Mouse (Mus musculus) liver, embryonic 14.5 days (tissue): ENCODE measurements around the gene Igf1r. TPM values are rescaled to one million over a fixed set of nuclear protein-coding genes. Genes with fewer than 3 reads are reported as not detected.
A peak's percentile ranks its signal among the peaks of the same experiment; 100 is the strongest.

Source experiments
- ATAC-seq: fragments of 200-750 bp; cut with Nextera tagmentation; 2 replicates; pipeline ENCODE4 v1.8.0; 2017; ENCODE audit warnings: moderate number of reproducible peaks, mild to moderate bottlenecking, moderate library complexity; ENCODE audit not compliant: insufficient read depth
- DNase-seq, 3 experiments: peaks; one replicate each; pipeline ENCODE4 v3.0.0-alpha.2; 2012 to 2013; ENCODE audit warnings: low read depth in 3 of 3, low spot score in 3 of 3
- H3K27ac ChIP-seq: fragments of 300-500 bp; sonication (generic); 2 replicates; pipeline ENCODE4 v1.5.1; 2014; ENCODE audit warnings: moderate library complexity, mild to moderate bottlenecking, control low read depth, inconsistent platforms
- H3K27me3 ChIP-seq: fragments of 300-500 bp; sonication (generic); 2 replicates; pipeline ENCODE4 v1.6.1; 2014; ENCODE audit warnings: mild to moderate bottlenecking, low read length, moderate library complexity; ENCODE audit not compliant: control insufficient read depth, insufficient read depth
- H3K36me3 ChIP-seq: fragments of 300-500 bp; sonication (generic); replicated peaks from 2 replicates; pipeline ENCODE4 v1.6.1; 2014; ENCODE audit warnings: low read depth; ENCODE audit not compliant: control insufficient read depth, insufficient read depth
- H3K4me1 ChIP-seq, 2 experiments: fragments of 200-500 bp in 1 of 2; fragments of 300-500 bp in 1 of 2; sonication (generic) in 1 of 2; replicated peaks; 2 replicates each; pipeline ENCODE4 v1.6.1; 2012 to 2014; ENCODE audit warnings: antibody characterized with exemption in 1 of 2, inconsistent platforms in 1 of 2, low read length in 1 of 2; ENCODE audit not compliant: control insufficient read depth in 2 of 2, insufficient read depth in 2 of 2
- H3K4me2 ChIP-seq: fragments of 300-500 bp; sonication (generic); 2 replicates; pipeline ENCODE4 v1.6.1; 2014; ENCODE audit warnings: low read depth, mild to moderate bottlenecking, control low read depth, moderate library complexity
- H3K4me3 ChIP-seq, 2 experiments: fragments of 200-500 bp in 1 of 2; fragments of 300-500 bp in 1 of 2; sonication (generic) in 1 of 2; 2 replicates each; pipeline ENCODE4 v1.5.1; 2012 to 2014; ENCODE audit warnings: low read depth in 2 of 2, low read length in 2 of 2, mild to moderate bottlenecking in 2 of 2, control low read depth in 1 of 2, inconsistent platforms in 1 of 2, moderate library complexity in 1 of 2; ENCODE audit not compliant: insufficient read depth in 1 of 2
- H3K9ac ChIP-seq: fragments of 300-500 bp; sonication (generic); replicated peaks from 2 replicates; pipeline ENCODE4 v1.6.1; 2014; ENCODE audit warnings: mild to moderate bottlenecking, control low read depth, moderate library complexity
- H3K9me3 ChIP-seq: fragments of 300-500 bp; sonication (generic); 2 replicates; pipeline ENCODE4 v1.6.1; 2016; ENCODE audit warnings: low read length, mixed read lengths; ENCODE audit not compliant: control insufficient read depth
- CTCF ChIP-seq: IDR thresholded peaks from 2 replicates; pipeline ENCODE4 v1.5.1; 2016; ENCODE audit warnings: antibody characterized with exemption, low read depth, control low read depth
- EP300 ChIP-seq: IDR thresholded peaks from 2 replicates; pipeline ENCODE4 v1.6.1; 2016; ENCODE audit warnings: antibody characterized with exemption, low read depth
- WGBS: fragments of 180-500 bp; shearing (Covaris S2); extraction: QIAGEN DNeasy Blood & Tissue Kit; methylation state at CpG from one replicate; pipeline ENCODE4 v1.1.7; 2014; ENCODE audit not compliant: insufficient replicate concordance; 5-methylcytosine and 5-hydroxymethylcytosine counted together
- polyA plus RNA-seq, 2 experiments: library from polyadenylated mRNA; depleted of rRNA in 1 of 2; stranded (reverse) in 1 of 2; unstranded in 1 of 2; fragments of >200 nt; fragmentation: Nextera tagmentation in 1 of 2; extraction: Ambion mirVana in 1 of 2; gene quantifications; 2 replicates each; pipeline versions ENCODE4 v1.2.1 to v1.2.3; 2012 to 2014

Gene Igf1r
- 2.1 and 2.5 TPM in 2 replicates for polyA plus RNA-seq (2012; rRNA removed)
- 2.3 and 2.7 TPM in 2 replicates for polyA plus RNA-seq (2014; fragmentation: Nextera tagmentation; extraction: Ambion mirVana)

GRCm38 (mm10) chr7:67952777-67953700 lies at the start of gene Igf1r:
TSS of gene Igf1r (plus strand) at chr7:67952827.
- TF ChIP-seq CTCF (peak; percentile 39), EP300 (no peak)
- under 1% methylated on average over 62 of the region's 62 CpGs for WGBS
- Histone ChIP-seq H3K4me1 (peaks cover 0 to 23% of the 10 kb centered on the region in 2 experiments; a peak in 3 of 4 replicates), H3K4me3 (peak within 1 kb of the TSS; percentile 73 to 82), H3K36me3 (no peaks in the 10 kb centered on the region), H3K27ac (peak within 1 kb of the TSS; percentile 33), H3K9ac (peak within 1 kb of the TSS; percentile 74), H3K9me3 (no peaks in the 10 kb centered on the region), H3K4me2 (peak within 1 kb of the TSS; percentile 90), H3K27me3 (peaks cover 4% of the 10 kb centered on the region)
- DNase-seq (peak in 1 of 3 experiments; percentile 56), ATAC-seq (no peak)

- ATAC-seq (no peak), DNase-seq (no peak)
- no peaks in the 10 kb centered on the region for H3K9me3 ChIP-seq
- no peaks in the 10 kb centered on the region for H3K27me3 ChIP-seq
- H3K36me3 ChIP-seq: no peaks in the 10 kb centered on the region
- H3K4me3 ChIP-seq: no peak overlapping the region
- H3K4me1 ChIP-seq: no peaks in the 10 kb centered on the region
- H3K9ac ChIP-seq: no peak overlapping the region
- WGBS: 40% methylated on average over 2 of the region's 2 CpGs
- no peak overlapping the region for H3K27ac ChIP-seq
- H3K4me2 ChIP-seq: no peak overlapping the region
- TF ChIP-seq EP300 (no peak), CTCF (no peak)
These were observed 46.3 kb upstream of the Igf1r start for GRCm38 (mm10) chr7:67906358-67906757.

GRCm38 (mm10) chr7:67907786-67908400 lies 44.7 kb upstream of the Igf1r start:
- no peak for ATAC-seq
- 0 out of 4 replicates have a peak, but pooled peaks cover 0 to 2% of the 10 kb centered on the region in 2 experiments for H3K4me1 ChIP-seq
- H3K27ac ChIP-seq: no peak overlapping the region
- H3K36me3 ChIP-seq: no peaks in the 10 kb centered on the region
- no peak for TF ChIP-seq EP300
- no peak for TF ChIP-seq CTCF
- no peaks in the 10 kb centered on the region for H3K9me3 ChIP-seq
- H3K4me3 ChIP-seq: no peak overlapping the region
- H3K9ac ChIP-seq: no peak overlapping the region
- 57% methylated on average over 9 of the region's 9 CpGs for WGBS
- no peak overlapping the region for H3K4me2 ChIP-seq
- DNase-seq: no peak
- H3K27me3 ChIP-seq: no peaks in the 10 kb centered on the region

GRCm38 (mm10) chr7:67910528-67910927 lies 42.1 kb upstream of the Igf1r start:
- Histone ChIP-seq H3K4me1 (0 out of 4 replicates have a peak, but pooled peaks cover 0 to 2% of the 10 kb centered on the region in 2 experiments), H3K4me3 (no peak overlapping the region), H3K4me2 (no peak overlapping the region), H3K27me3 (no peaks in the 10 kb centered on the region), H3K36me3 (no peaks in the 10 kb centered on the region), H3K9me3 (no peaks in the 10 kb centered on the region), H3K27ac (no peak overlapping the region), H3K9ac (no peak overlapping the region)
- no peak for TF ChIP-seq EP300
- TF ChIP-seq CTCF: no peak
- ATAC-seq: no peak
- WGBS: 46% methylated on average over 10 of the region's 10 CpGs
- DNase-seq: no peak

- Histone ChIP-seq H3K9ac (no peak overlapping the region), H3K36me3 (no peaks in the 10 kb centered on the region), H3K27me3 (no peaks in the 10 kb centered on the region), H3K4me2 (no peak overlapping the region), H3K4me1 (0 out of 4 replicates have a peak, but pooled peaks cover 0 to 2% of the 10 kb centered on the region in 2 experiments), H3K4me3 (no peak overlapping the region), H3K27ac (no peak overlapping the region), H3K9me3 (no peaks in the 10 kb centered on the region)
- no peak for DNase-seq
- 29% methylated on average over 3 of the region's 3 CpGs for WGBS
- TF ChIP-seq EP300: no peak
- no peak for TF ChIP-seq CTCF
- ATAC-seq: no peak
These were observed 41.7 kb upstream of the Igf1r start for GRCm38 (mm10) chr7:67910947-67911346.
